Mouse (Mus musculus): Measurements from ENCODE around the gene Prkaa2.

GRCm38 (mm10) chr4:105050041-105050440 lies 59.6 kb downstream of the Prkaa2 start:
- TF ChIP-seq CTCF (IDR thresholded peaks at IDR 0.05; ENCODE audit: borderline replicate concordance, control insufficient read depth, extremely low read depth, insufficient read depth, low read length, poor library complexity) (no peak), POLR2A (IDR thresholded peaks at IDR 0.05; ENCODE audit: control insufficient read depth, extremely low read depth, insufficient read depth, low read length, poor library complexity) (no peak)

Measured in thymus, adult 2 months (tissue).